24 mouse cellular contexts compared by ENCODE assay signal in genomic region chr8:66905557-66905956, GRCm38 (mm10).
"Had no signal": no experiment of that assay in that cellular context is flagged by ENCODE, and none has a peak within 500 bp of the region (broad histone marks: within the 10 kb centered on the region; RNA-seq: fewer than 3 reads in every experiment).

No protein-coding gene starts in this region.

- DNase-seq: gastrocnemius, postnatal 14 days; gastrocnemius, postnatal 36 days; heart, adult 11 months; heart, postnatal 14 days; heart, postnatal 36 days; kidney, adult 11 months; kidney, adult 2 months; kidney, adult 9 months; kidney, postnatal 14 days; kidney, postnatal 36 days; layer of hippocampus, adult 9-11 months; layer of hippocampus, postnatal 36 days; liver, embryonic 13.5 days; liver, postnatal 0 days had no signal

- H3K36me3 ChIP-seq: hindbrain, embryonic 13.5 days; hindbrain, embryonic 15.5 days; kidney, embryonic 15.5 days; limb, embryonic 13.5 days; limb, embryonic 15.5 days; liver, embryonic 13.5 days; liver, embryonic 15.5 days had no signal

- H3K27me3 ChIP-seq: hindbrain, embryonic 13.5 days; hindbrain, embryonic 15.5 days; kidney, embryonic 15.5 days; limb, embryonic 13.5 days; limb, embryonic 15.5 days; liver, embryonic 13.5 days; liver, embryonic 15.5 days had no signal

- H3K27ac ChIP-seq: hindbrain, embryonic 13.5 days; hindbrain, embryonic 15.5 days; hindbrain, postnatal 0 days; kidney, embryonic 15.5 days; kidney, postnatal 0 days; limb, embryonic 13.5 days; limb, embryonic 15.5 days; liver, embryonic 13.5 days; liver, embryonic 15.5 days had no signal

- H3K9ac ChIP-seq: hindbrain, embryonic 13.5 days; hindbrain, embryonic 15.5 days; kidney, embryonic 15.5 days; limb, embryonic 13.5 days; limb, embryonic 15.5 days; liver, embryonic 13.5 days; liver, embryonic 15.5 days; liver, postnatal 0 days had no signal

- H3K4me1 ChIP-seq: kidney, embryonic 15.5 days; limb, embryonic 13.5 days; limb, embryonic 15.5 days; liver, embryonic 13.5 days; liver, embryonic 15.5 days had no signal

- ATAC-seq: hindbrain, postnatal 0 days; intestine, embryonic 16.5 days; liver, postnatal 0 days had no signal

- H3K4me2 ChIP-seq: heart, embryonic 11.5 days; hindbrain, embryonic 13.5 days; hindbrain, embryonic 15.5 days; kidney, embryonic 15.5 days; limb, embryonic 13.5 days; limb, embryonic 15.5 days; liver, embryonic 13.5 days; liver, embryonic 15.5 days had no signal

- H3K4me3 ChIP-seq: hindbrain, embryonic 13.5 days; hindbrain, embryonic 15.5 days; kidney, embryonic 15.5 days; limb, embryonic 13.5 days; limb, embryonic 15.5 days; liver, embryonic 13.5 days; liver, embryonic 15.5 days had no signal

- H3K9me3 ChIP-seq: hindbrain, embryonic 13.5 days; hindbrain, embryonic 15.5 days; kidney, embryonic 15.5 days; limb, embryonic 13.5 days; limb, embryonic 15.5 days; liver, embryonic 13.5 days; liver, embryonic 15.5 days had no signal
